Mouse (Mus musculus) lung, postnatal 0 days (tissue): ENCODE measurements around the gene Dnaic2. TPM values are rescaled to one million over a fixed set of nuclear protein-coding genes. Genes with fewer than 3 reads are reported as not detected.

Experiments used
- ATAC-seq: fragments of 200-750 bp; cut with Nextera tagmentation; 2 replicates; pipeline ENCODE4 v1.8.0; 2017; ENCODE audit warnings: moderate library complexity
- DNase-seq: peaks from one replicate; pipeline ENCODE4 v3.0.0-alpha.2; 2016; ENCODE audit warnings: low spot score
- H3K27ac ChIP-seq: fragments of 300-500 bp; sonication (generic); 2 replicates; pipeline ENCODE4 v1.5.1; 2014; ENCODE audit warnings: antibody characterized with exemption, mild to moderate bottlenecking, low read length, mixed read lengths
- H3K27me3 ChIP-seq: fragments of 300-500 bp; sonication (generic); replicated peaks from 2 replicates; pipeline ENCODE4 v1.6.1; 2014; ENCODE audit warnings: low read length, mixed read lengths; ENCODE audit not compliant: insufficient read depth
- H3K36me3 ChIP-seq: fragments of 300-500 bp; sonication (generic); 2 replicates; pipeline ENCODE4 v1.6.1; 2014; ENCODE audit warnings: low read length, mixed read lengths; ENCODE audit not compliant: insufficient read depth
- H3K4me1 ChIP-seq: fragments of 300-500 bp; sonication (generic); 2 replicates; pipeline ENCODE4 v1.6.1; 2014; ENCODE audit warnings: antibody characterized with exemption, low read depth, low read length, mixed read lengths; ENCODE audit not compliant: insufficient read depth
- H3K4me2 ChIP-seq: fragments of 300-500 bp; sonication (generic); replicated peaks from 2 replicates; pipeline ENCODE4 v1.6.1; 2014; ENCODE audit warnings: low read depth, mild to moderate bottlenecking, low read length, moderate library complexity, mixed read lengths
- H3K4me3 ChIP-seq: fragments of 300-500 bp; sonication (generic); 2 replicates; pipeline ENCODE4 v1.5.1; 2014; ENCODE audit warnings: low read depth, low read length
- H3K9ac ChIP-seq: fragments of 300-500 bp; sonication (generic); replicated peaks from 2 replicates; pipeline ENCODE4 v1.6.1; 2014; ENCODE audit warnings: low read depth, mild to moderate bottlenecking
- H3K9me3 ChIP-seq: fragments of 300-500 bp; sonication (generic); 2 replicates; pipeline ENCODE4 v1.6.1; 2016; ENCODE audit warnings: low read length, mixed read lengths
- CTCF ChIP-seq: IDR thresholded peaks from 2 replicates; pipeline ENCODE4 v1.5.1; 2016; ENCODE audit warnings: antibody characterized with exemption, mild to moderate bottlenecking
- EP300 ChIP-seq: IDR thresholded peaks from 2 replicates; pipeline ENCODE4 v1.6.1; 2016; ENCODE audit warnings: antibody characterized with exemption, mild to moderate bottlenecking, control low read depth
- WGBS: fragments of 180-500 bp; shearing (Covaris S2); extraction: QIAGEN DNeasy Blood & Tissue Kit; methylation state at CpG from one replicate; pipeline ENCODE4 v1.1.7; 2014; 5-methylcytosine and 5-hydroxymethylcytosine counted together
- polyA plus RNA-seq: library from polyadenylated mRNA; unstranded; fragments of >200 nt; fragmentation: Nextera tagmentation; extraction: Ambion mirVana; gene quantifications from 2 replicates; pipeline ENCODE4 v1.2.1, GENCODE M21; 2015

The Dnaic2 gene
- polyA plus RNA-seq, 1 experiment from 2014 or later = 6.4 TPM

GRCm38 (mm10) chr11:114764820-114765818, 37.9 kb downstream of the Dnaic2 start, which contains the start of gene Kif19a:
Gene Kif19a (plus strand): TSS chr11:114765388.
- H3K9ac ChIP-seq = 0 out of 2 replicates have a peak within 1 kb of the TSS, but pooled peaks have one; percentile 8
- no peaks in the 10 kb centered on the region for H3K36me3 ChIP-seq
- H3K4me2 ChIP-seq = peak within 1 kb of the TSS; percentile 85
- no peak within 1 kb of the TSS for H3K27ac ChIP-seq
- H3K4me1 ChIP-seq = no peaks in the 10 kb centered on the region
- DNase-seq (peak; percentile 85), ATAC-seq (peak; percentile 92)
- no peak for TF ChIP-seq EP300
- TF ChIP-seq CTCF = no peak
- H3K27me3 ChIP-seq = 0 out of 2 replicates have a peak, but pooled peaks cover 3% of the 10 kb centered on the region
- H3K9me3 ChIP-seq = no peaks in the 10 kb centered on the region
- WGBS = 5% methylated on average over 31 of the region's 51 CpGs
- peak within 1 kb of the TSS; percentile 42 for H3K4me3 ChIP-seq

GRCm38 (mm10) chr11:114769911-114770310, 42.7 kb downstream of the Dnaic2 start:
- no peaks in the 10 kb centered on the region for H3K36me3 ChIP-seq
- H3K9ac ChIP-seq = no peak overlapping the region
- ATAC-seq (no peak), DNase-seq (no peak)
- H3K4me3 ChIP-seq = no peak overlapping the region
- TF ChIP-seq CTCF (no peak), EP300 (no peak)
- H3K9me3 ChIP-seq = no peaks in the 10 kb centered on the region
- no peak overlapping the region for H3K4me2 ChIP-seq
- no peaks in the 10 kb centered on the region for H3K4me1 ChIP-seq
- no peak overlapping the region for H3K27ac ChIP-seq
- H3K27me3 ChIP-seq = 0 out of 2 replicates have a peak, but pooled peaks cover 3% of the 10 kb centered on the region
- WGBS = 36% methylated on average over 6 of the region's 6 CpGs

DNA sequence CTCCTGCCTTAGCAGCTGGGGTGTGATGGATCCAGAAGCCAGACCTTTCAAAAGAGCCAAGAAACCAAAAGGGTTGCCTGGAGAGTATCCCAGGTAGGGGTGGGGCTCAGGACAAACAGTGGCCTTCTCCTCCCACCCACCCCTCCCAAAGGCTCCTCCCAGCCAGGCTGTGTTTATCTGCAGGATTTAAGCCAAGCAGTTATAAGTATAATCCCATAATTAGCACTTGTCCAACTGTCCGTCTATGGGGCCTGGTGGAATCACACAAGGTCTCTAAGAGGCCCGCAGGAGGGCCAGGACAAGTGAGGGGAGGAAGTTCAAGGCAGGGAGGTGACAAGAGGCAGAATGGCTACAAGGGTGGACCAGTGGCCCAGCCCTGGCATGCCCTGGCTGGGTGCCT, 44.7 kb downstream of the Dnaic2 start:
- Histone ChIP-seq H3K9ac (no peak overlapping the region), H3K4me1 (no peaks in the 10 kb centered on the region), H3K9me3 (no peaks in the 10 kb centered on the region), H3K27ac (no peak overlapping the region), H3K36me3 (no peaks in the 10 kb centered on the region), H3K27me3 (no peaks in the 10 kb centered on the region), H3K4me2 (no peak overlapping the region), H3K4me3 (no peak overlapping the region)
- ATAC-seq (no peak), DNase-seq (no peak)
- 63% methylated on average over 2 of the region's 2 CpGs for WGBS
- no peak for TF ChIP-seq EP300
- TF ChIP-seq CTCF = no peak

GRCm38 (mm10) chr11:114780076-114780475, 52.9 kb downstream of the Dnaic2 start:
- Histone ChIP-seq H3K4me2 (no peak overlapping the region), H3K4me3 (no peak overlapping the region), H3K36me3 (no peaks in the 10 kb centered on the region), H3K4me1 (no peaks in the 10 kb centered on the region), H3K9ac (no peak overlapping the region), H3K27me3 (no peaks in the 10 kb centered on the region), H3K9me3 (no peaks in the 10 kb centered on the region), H3K27ac (no peak overlapping the region)
- TF ChIP-seq EP300 (no peak), CTCF (no peak)
- WGBS = 22% methylated on average over 9 of the region's 9 CpGs
- ATAC-seq (no peak), DNase-seq (no peak)

GRCm38 (mm10) chr11:114785892-114786291, 58.7 kb downstream of the Dnaic2 start:
- H3K27me3 ChIP-seq = peaks cover 45% of the 10 kb centered on the region
- TF ChIP-seq CTCF = no peak
- no peak for TF ChIP-seq EP300
- no peak for ATAC-seq
- 51% methylated on average over 10 of the region's 10 CpGs for WGBS
- H3K27ac ChIP-seq = no peak overlapping the region
- H3K9ac ChIP-seq = no peak overlapping the region
- H3K36me3 ChIP-seq = no peaks in the 10 kb centered on the region
- no peak for DNase-seq
- no peak overlapping the region for H3K4me2 ChIP-seq
- H3K9me3 ChIP-seq = no peaks in the 10 kb centered on the region
- no peak overlapping the region for H3K4me3 ChIP-seq
- 0 out of 2 replicates have a peak, but pooled peaks cover 3% of the 10 kb centered on the region for H3K4me1 ChIP-seq

GRCm38 (mm10) chr11:114786326-114786725, 59.1 kb downstream of the Dnaic2 start:
- H3K27me3 ChIP-seq = peaks cover 50% of the 10 kb centered on the region
- 2% methylated on average over 42 of the region's 43 CpGs for WGBS
- no peaks in the 10 kb centered on the region for H3K36me3 ChIP-seq
- no peak overlapping the region for H3K27ac ChIP-seq
- ATAC-seq (0 out of 2 replicates have a peak, but pooled peaks have one; percentile 8), DNase-seq (no peak)
- peaks cover 3% of the 10 kb centered on the region; the same call in 1 of the 2 replicates for H3K4me1 ChIP-seq
- no peak for TF ChIP-seq CTCF
- TF ChIP-seq EP300 = no peak
- H3K4me3 ChIP-seq = no peak overlapping the region
- H3K9me3 ChIP-seq = no peaks in the 10 kb centered on the region
- H3K9ac ChIP-seq = no peak overlapping the region
- 0 out of 2 replicates have a peak overlapping the region, but pooled peaks have one; percentile 25 for H3K4me2 ChIP-seq
